Mouse (Mus musculus) ES-Bruce4 (cell line): ENCODE measurements around the gene Dut. TPM values are rescaled to one million over a fixed set of nuclear protein-coding genes. Genes with fewer than 3 reads are reported as not detected.

Source experiments
- H3K27ac ChIP-seq: 2 replicates; pipeline ENCODE4 v1.5.1; 2012; ENCODE audit warnings: low read length, inconsistent platforms; ENCODE audit not compliant: insufficient read depth
- H3K27me3 ChIP-seq: 2 replicates; pipeline ENCODE4 v1.6.1; 2012; ENCODE audit warnings: mild to moderate bottlenecking, low read length, inconsistent platforms; ENCODE audit not compliant: control insufficient read depth, poor library complexity, insufficient read depth, severe bottlenecking
- H3K36me3 ChIP-seq: 2 replicates; pipeline ENCODE4 v1.6.1; 2012; ENCODE audit warnings: inconsistent platforms, mild to moderate bottlenecking, low read length, moderate library complexity; ENCODE audit not compliant: control insufficient read depth, poor library complexity, insufficient read depth, severe bottlenecking
- H3K4me1 ChIP-seq: one replicate; pipeline ENCODE4 v1.8.1; 2011; ENCODE audit warnings: low read length; ENCODE audit not compliant: control insufficient read depth, insufficient read depth
- H3K4me3 ChIP-seq: 2 replicates; pipeline ENCODE4 v1.5.1; 2011; ENCODE audit warnings: low read depth, mild to moderate bottlenecking, low read length
- H3K9ac ChIP-seq: 2 replicates; pipeline ENCODE4 v1.6.1; 2012; ENCODE audit warnings: low read depth, mild to moderate bottlenecking, inconsistent platforms; ENCODE audit not compliant: poor library complexity, severe bottlenecking
- H3K9me3 ChIP-seq: replicated peaks from 2 replicates; pipeline ENCODE4 v1.6.1; 2012; ENCODE audit warnings: mild to moderate bottlenecking, low read length, inconsistent platforms; ENCODE audit not compliant: control insufficient read depth, poor library complexity, insufficient read depth, severe bottlenecking
- CTCF ChIP-seq: IDR thresholded peaks from one replicate; pipeline ENCODE4 v1.8.1; 2011; ENCODE audit warnings: low read depth, low read length
- EP300 ChIP-seq: IDR thresholded peaks from 2 replicates; pipeline ENCODE4 v1.6.1; 2011; ENCODE audit warnings: low read depth, low read length; ENCODE audit not compliant: insufficient read depth
- POLR2A ChIP-seq: IDR thresholded peaks from one replicate; pipeline ENCODE4 v1.8.1; 2011; ENCODE audit warnings: low read length; ENCODE audit not compliant: insufficient read depth
- polyA plus RNA-seq: library from polyadenylated mRNA; stranded (reverse); fragments of >200 nt; gene quantifications from 2 replicates; pipeline ENCODE4 v1.2.4, GENCODE M21; 2011; ENCODE audit warnings: low read depth; ENCODE audit not compliant: missing spikeins, insufficient read depth, insufficient read length

Dut gene
- polyA plus RNA-seq = 127 and 130 TPM in 2 replicates

GRCm38 (mm10) chr2:125247108-125247961 lies at the start of gene Dut:
Dut (plus strand) TSS chr2:125247190.
- H3K27ac ChIP-seq = peak within 1 kb of the TSS; percentile 53
- H3K36me3 ChIP-seq = peaks cover 37% of the 10 kb centered on the region
- H3K9me3 ChIP-seq = peaks cover 42% of the 10 kb centered on the region
- 0 out of 2 replicates have a peak, but pooled peaks have one; percentile 31 for TF ChIP-seq EP300
- TF ChIP-seq POLR2A = peak; percentile 26
- TF ChIP-seq CTCF = no peak
- H3K4me3 ChIP-seq = peak within 1 kb of the TSS; percentile 80
- no peaks in the 10 kb centered on the region for H3K27me3 ChIP-seq
- H3K9ac ChIP-seq = peak within 1 kb of the TSS; percentile 82
- no peaks in the 10 kb centered on the region for H3K4me1 ChIP-seq

- TF ChIP-seq POLR2A (no peak), EP300 (no peak), CTCF (no peak)
- Histone ChIP-seq H3K9ac (no peak overlapping the region), H3K4me3 (no peak overlapping the region), H3K27me3 (no peaks in the 10 kb centered on the region), H3K36me3 (no peaks in the 10 kb centered on the region), H3K27ac (no peak overlapping the region), H3K9me3 (no peaks in the 10 kb centered on the region), H3K4me1 (no peaks in the 10 kb centered on the region)
These were observed 37.9 kb upstream of the Dut start for GRCm38 (mm10) chr2:125208894-125209596.

- no peak overlapping the region for H3K9ac ChIP-seq
- no peaks in the 10 kb centered on the region for H3K9me3 ChIP-seq
- TF ChIP-seq CTCF = no peak
- TF ChIP-seq POLR2A = no peak
- TF ChIP-seq EP300 = no peak
- H3K27me3 ChIP-seq = no peaks in the 10 kb centered on the region
- H3K4me1 ChIP-seq = no peaks in the 10 kb centered on the region
- H3K4me3 ChIP-seq = no peak overlapping the region
- H3K36me3 ChIP-seq = no peaks in the 10 kb centered on the region
- no peak overlapping the region for H3K27ac ChIP-seq
These were observed 35.0 kb upstream of the Dut start for GRCm38 (mm10) chr2:125211831-125212510.

GRCm38 (mm10) chr2:125214592-125214991 lies 32.4 kb upstream of the Dut start:
- Histone ChIP-seq H3K9me3 (no peaks in the 10 kb centered on the region), H3K4me3 (no peak overlapping the region), H3K27me3 (no peaks in the 10 kb centered on the region), H3K4me1 (no peaks in the 10 kb centered on the region), H3K9ac (no peak overlapping the region), H3K27ac (no peak overlapping the region), H3K36me3 (no peaks in the 10 kb centered on the region)
- TF ChIP-seq EP300 = no peak
- TF ChIP-seq POLR2A = no peak
- TF ChIP-seq CTCF = peak; percentile 29

GRCm38 (mm10) chr2:125217286-125217685 lies 29.7 kb upstream of the Dut start:
- Histone ChIP-seq H3K4me3 (no peak overlapping the region), H3K9me3 (no peaks in the 10 kb centered on the region), H3K36me3 (no peaks in the 10 kb centered on the region), H3K27me3 (no peaks in the 10 kb centered on the region), H3K27ac (no peak overlapping the region), H3K4me1 (no peaks in the 10 kb centered on the region), H3K9ac (no peak overlapping the region)
- no peak for TF ChIP-seq POLR2A
- TF ChIP-seq CTCF = no peak
- TF ChIP-seq EP300 = no peak

GRCm38 (mm10) chr2:125218566-125218965 lies 28.4 kb upstream of the Dut start:
- Histone ChIP-seq H3K4me1 (no peaks in the 10 kb centered on the region), H3K36me3 (no peaks in the 10 kb centered on the region), H3K27me3 (no peaks in the 10 kb centered on the region), H3K27ac (no peak overlapping the region), H3K9me3 (no peaks in the 10 kb centered on the region), H3K4me3 (no peak overlapping the region), H3K9ac (no peak overlapping the region)
- TF ChIP-seq EP300 (no peak), CTCF (no peak), POLR2A (no peak)
